Mouse (Mus musculus): ENCODE results near the gene Srebf1.

Gene Srebf1

GRCm38 (mm10) chr11:60211761-60212160 is 10.6 kb downstream of the Srebf1 start:
- in situ Hi-C loops (cut with MboI; ENCODE audit: low pct_unique_long_range_greater_than_20kb in 1 of 2, low sequenced_read_pairs in 2 of 2, unreplicated experiment in 1 of 2), result no loop called here

GRCm38 (mm10) chr11:60211152-60211551 is 11.2 kb downstream of the Srebf1 start:
- in situ Hi-C loops (cut with MboI; ENCODE audit: low pct_unique_long_range_greater_than_20kb in 1 of 2, low sequenced_read_pairs in 2 of 2, unreplicated experiment in 1 of 2), result no loop called here

- in situ Hi-C loops (cut with MboI; ENCODE audit: low pct_unique_long_range_greater_than_20kb in 1 of 2, low sequenced_read_pairs in 2 of 2, unreplicated experiment in 1 of 2), result no loop called here
These were observed 12.1 kb downstream of the Srebf1 start for GRCm38 (mm10) chr11:60210305-60210724.

DNA sequence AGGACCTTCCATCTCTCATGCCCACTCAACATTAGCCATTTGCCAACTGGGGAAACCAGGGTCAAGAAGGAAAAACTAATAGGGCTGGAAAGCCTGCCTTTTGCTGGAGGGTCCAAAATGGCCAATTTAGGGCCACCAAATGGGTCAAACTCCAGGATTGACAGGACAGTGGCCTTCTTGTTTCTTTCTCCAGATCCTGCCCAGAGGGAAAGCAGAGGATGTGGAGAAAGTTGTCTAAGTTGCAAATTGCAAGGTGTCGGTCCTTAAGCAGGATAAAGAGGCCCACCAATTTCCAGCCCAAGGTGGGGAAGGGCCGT is 12.5 kb downstream of the Srebf1 start:
- in situ Hi-C loops (cut with MboI; ENCODE audit: low pct_unique_long_range_greater_than_20kb in 1 of 2, low sequenced_read_pairs in 2 of 2, unreplicated experiment in 1 of 2), result no loop called here

DNA sequence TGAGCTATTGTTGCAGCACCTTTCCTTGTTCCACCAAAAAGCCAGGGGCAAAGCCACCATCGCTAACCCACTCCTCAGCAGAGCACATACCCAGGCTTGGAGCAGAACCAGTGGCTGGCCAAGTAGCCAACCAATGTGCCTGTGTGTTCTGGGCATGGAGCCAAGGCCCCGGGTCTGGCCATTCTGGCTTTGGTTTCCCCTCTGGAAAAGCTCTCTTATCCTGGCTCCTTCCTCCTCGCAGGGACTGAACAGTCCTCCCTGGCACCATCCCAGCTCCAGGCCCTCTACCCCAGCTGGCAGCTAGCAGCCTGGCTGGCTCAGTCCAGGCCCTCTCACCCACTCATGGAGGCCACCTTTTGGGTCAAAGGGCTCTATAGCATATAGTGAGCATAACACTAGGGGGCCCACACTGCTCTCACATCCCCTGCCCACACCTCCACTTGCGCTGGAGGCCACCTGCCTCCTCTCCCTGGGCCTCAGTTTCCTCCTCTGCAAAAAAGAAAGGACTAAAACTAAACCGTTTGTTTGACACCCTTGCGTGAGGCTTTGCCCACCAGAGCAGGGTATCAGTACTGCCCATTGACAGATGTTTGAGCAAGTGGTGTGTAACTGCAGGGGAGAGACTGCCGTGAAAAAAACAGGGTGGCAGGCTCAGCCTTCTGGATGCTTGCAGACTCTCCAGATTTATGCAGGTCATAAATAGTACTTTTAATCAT is 13.0 kb downstream of the Srebf1 start:
- in situ Hi-C loops (cut with MboI; ENCODE audit: low pct_unique_long_range_greater_than_20kb in 1 of 2, low sequenced_read_pairs in 2 of 2, unreplicated experiment in 1 of 2), result no loop called here

DNA sequence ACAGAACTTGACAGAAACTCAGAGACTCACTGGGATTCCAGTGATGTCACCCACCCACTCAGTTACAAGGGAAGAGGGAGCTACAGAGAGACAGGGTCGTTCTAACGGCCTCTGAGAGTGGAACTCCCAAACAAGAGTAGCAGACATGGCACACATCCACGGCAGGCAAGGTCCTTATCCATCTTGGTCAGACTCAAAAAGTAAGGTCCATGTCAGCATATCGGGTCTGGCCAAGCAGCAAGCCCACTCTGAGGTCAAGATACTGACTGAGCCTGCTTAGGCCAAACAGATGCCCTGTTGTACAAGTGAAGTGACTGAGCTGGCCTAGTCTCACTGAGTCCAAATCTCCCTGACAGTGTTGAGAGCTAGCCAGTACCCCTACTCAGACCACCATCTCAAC is 13.7 kb downstream of the Srebf1 start:
- in situ Hi-C loops (cut with MboI; ENCODE audit: low pct_unique_long_range_greater_than_20kb in 1 of 2, low sequenced_read_pairs in 2 of 2, unreplicated experiment in 1 of 2), result no loop called here

DNA sequence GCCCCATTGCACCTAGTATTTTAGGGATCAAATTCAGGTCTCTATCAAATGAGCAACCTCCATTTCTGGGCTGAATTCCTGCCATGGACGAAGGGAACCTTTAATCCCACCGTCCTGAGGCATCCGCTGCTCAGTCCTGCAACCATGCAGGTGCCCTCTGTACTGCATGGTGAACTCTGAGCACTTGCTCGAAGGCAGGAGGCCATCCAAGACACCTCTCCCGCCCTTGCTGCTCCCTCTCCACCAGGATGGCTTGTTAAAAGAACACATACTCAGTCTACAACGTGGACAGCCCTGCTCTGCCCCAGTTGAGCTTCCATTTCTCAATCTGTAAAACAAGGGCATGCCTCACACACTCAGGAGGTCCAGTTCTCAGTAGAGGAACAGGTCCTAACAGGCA is 14.2 kb downstream of the Srebf1 start:
- in situ Hi-C loops (cut with MboI; ENCODE audit: low pct_unique_long_range_greater_than_20kb in 1 of 2, low sequenced_read_pairs in 2 of 2, unreplicated experiment in 1 of 2), result no loop called here

GRCm38 (mm10) chr11:60206207-60206606 is 16.2 kb downstream of the Srebf1 start:
- in situ Hi-C loops (cut with MboI; ENCODE audit: low pct_unique_long_range_greater_than_20kb in 1 of 2, low sequenced_read_pairs in 2 of 2, unreplicated experiment in 1 of 2), result no loop called here

DNA sequence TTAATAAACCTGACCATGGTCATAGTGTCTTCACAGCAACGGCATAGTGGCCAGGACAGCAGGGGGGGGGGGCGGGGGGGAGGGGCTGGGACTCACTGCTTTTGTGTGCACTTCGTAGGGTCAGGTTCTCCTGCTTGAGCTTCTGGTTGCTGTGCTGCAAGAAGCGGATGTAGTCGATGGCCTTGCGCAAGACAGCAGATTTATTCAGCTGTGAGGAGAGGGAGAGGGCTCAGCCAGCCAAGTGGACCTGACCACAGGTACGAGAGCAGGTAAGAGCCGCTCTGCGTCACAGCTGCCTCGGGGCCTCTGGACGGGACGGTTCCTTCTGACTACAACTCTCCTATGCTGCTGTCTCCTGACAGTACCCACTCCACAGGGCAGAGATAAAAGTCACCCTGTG is 17.4 kb downstream of the Srebf1 start:
- in situ Hi-C loops (cut with MboI; ENCODE audit: low pct_unique_long_range_greater_than_20kb in 1 of 2, low sequenced_read_pairs in 2 of 2, unreplicated experiment in 1 of 2), result no loop called here

- in situ Hi-C loops (cut with MboI; ENCODE audit: low pct_unique_long_range_greater_than_20kb in 1 of 2, low sequenced_read_pairs in 2 of 2, unreplicated experiment in 1 of 2), result no loop called here
These were observed 19.4 kb downstream of the Srebf1 start for GRCm38 (mm10) chr11:60202710-60203638.

DNA sequence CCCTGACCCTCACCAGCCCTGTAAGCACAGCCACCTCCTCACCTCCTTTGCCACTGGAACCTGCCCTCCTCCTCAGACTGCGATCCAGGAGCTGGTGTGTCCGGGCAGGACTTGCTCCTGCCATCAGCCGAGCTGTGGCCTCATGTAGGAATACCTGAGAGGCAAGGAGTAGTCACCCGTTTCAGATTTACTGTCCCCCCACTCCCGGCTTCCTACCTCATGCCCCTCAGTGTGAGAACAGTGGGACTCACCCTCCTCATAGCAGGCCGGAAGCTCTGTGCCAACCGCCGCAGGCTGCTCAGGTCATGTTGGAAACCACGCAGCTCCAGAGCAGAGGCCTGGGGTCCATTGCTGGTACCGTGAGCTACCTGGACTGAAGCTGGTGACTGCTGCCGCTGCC is 22.0 kb downstream of the Srebf1 start:
- in situ Hi-C loops (cut with MboI; ENCODE audit: low pct_unique_long_range_greater_than_20kb in 1 of 2, low sequenced_read_pairs in 2 of 2, unreplicated experiment in 1 of 2), result no loop called here

DNA sequence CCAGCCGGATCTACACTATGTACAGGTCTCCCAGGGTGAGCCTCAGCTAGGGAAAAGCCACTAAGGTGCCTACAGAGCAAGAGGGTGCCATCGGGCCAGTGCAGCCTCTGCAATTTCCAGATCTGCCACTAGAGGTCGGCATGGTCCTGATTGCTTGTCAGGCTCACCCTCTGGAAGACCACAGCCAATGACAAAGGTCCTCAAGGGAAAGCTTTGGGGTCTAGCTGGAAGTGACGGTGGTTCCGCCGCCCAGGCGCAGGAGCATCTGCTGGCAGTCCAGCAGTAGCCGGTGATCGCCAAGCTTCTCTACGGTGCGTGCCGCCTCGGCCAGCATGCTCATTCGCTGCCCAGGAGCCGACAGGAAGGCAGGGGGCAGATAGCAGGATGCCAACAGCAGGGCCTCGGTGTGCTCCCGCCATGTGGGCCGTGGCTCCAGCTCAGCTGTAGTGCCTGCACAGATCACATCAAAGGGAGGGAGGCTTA is 22.6 kb downstream of the Srebf1 start:
- in situ Hi-C loops (cut with MboI; ENCODE audit: low pct_unique_long_range_greater_than_20kb in 1 of 2, low sequenced_read_pairs in 2 of 2, unreplicated experiment in 1 of 2), result loop anchor here (5.0 kb wide), 3 partner anchors 53 to 107 kb away; no protein-coding TSS in a partner anchor

DNA sequence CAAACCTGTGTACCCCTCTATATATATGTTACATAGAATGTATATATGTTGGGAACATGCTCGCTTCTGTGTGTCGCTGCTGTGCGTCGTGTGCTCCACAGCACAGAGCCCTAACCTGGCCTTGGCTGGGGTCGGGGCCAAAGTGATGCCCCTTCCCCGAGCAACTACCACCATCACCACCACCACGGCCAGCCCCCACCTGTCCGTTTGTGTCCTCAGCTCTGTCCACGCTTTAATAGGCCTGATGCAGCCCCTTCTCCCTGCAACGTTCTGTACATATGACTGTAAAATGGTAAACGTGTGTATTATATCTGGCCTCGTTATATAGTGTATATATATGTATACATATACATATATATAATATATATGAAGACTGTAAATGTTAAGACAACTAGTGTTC is 23.7 kb downstream of the Srebf1 start:
- in situ Hi-C loops (cut with MboI; ENCODE audit: low pct_unique_long_range_greater_than_20kb in 1 of 2, low sequenced_read_pairs in 2 of 2, unreplicated experiment in 1 of 2), result loop anchor here (5.0 kb wide), 3 partner anchors 54 to 106 kb away; no protein-coding TSS in a partner anchor

- in situ Hi-C loops (cut with MboI; ENCODE audit: low pct_unique_long_range_greater_than_20kb in 1 of 2, low sequenced_read_pairs in 2 of 2, unreplicated experiment in 1 of 2), result loop anchor here (5.0 kb wide), 3 partner anchors 54 to 106 kb away; no protein-coding TSS in a partner anchor
These were observed 24.3 kb downstream of the Srebf1 start for GRCm38 (mm10) chr11:60197998-60198619.

- in situ Hi-C loops (cut with MboI; ENCODE audit: low pct_unique_long_range_greater_than_20kb in 1 of 2, low sequenced_read_pairs in 2 of 2, unreplicated experiment in 1 of 2), result loop anchor here (5.0 kb wide), 3 partner anchors 56 to 104 kb away; no protein-coding TSS in a partner anchor
These were observed 26.0 kb downstream of the Srebf1 start for GRCm38 (mm10) chr11:60196344-60196743.

DNA sequence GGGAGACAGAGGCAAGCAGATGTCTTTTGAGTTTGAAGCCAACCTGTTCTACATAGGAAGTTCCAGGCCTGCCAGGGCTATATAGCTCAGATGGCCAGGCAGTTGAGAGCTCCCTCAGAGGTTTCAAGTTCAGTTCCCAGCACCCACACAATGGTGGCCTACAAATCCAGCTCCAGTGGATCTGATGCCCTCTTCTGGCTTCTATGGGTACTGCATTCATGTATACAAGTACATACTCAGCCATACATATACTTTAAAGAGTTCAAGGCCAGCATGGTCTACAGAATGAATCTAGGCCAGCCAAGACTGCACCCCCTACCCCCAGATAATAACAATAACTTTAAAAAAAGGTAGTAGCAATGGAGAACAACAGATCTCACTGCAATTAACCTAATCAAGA is 27.3 kb downstream of the Srebf1 start:
- in situ Hi-C loops (cut with MboI; ENCODE audit: low pct_unique_long_range_greater_than_20kb in 1 of 2, low sequenced_read_pairs in 2 of 2, unreplicated experiment in 1 of 2), result loop anchor here (5.0 kb wide), 3 partner anchors 57 to 103 kb away; no protein-coding TSS in a partner anchor

DNA sequence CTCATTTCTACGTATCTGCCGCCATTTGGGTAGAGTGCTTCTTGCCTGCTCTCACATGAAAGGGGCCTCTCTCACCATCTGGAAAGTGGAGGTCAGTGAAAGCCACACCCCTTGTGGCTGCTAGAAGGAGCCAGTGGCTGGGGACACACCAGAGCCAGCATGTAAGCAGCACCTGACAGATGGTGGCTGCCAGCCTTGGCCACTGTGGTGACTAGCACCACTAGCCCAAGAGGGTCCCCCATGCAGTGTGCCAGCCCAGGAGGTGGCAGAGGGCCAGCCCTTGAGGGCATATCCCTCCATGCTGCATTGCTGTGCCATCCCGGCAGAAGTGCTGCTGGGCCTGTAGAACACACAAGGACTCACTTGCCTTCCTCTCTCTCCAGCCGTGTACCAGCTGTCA is 28.8 kb downstream of the Srebf1 start:
- in situ Hi-C loops (cut with MboI; ENCODE audit: low pct_unique_long_range_greater_than_20kb in 1 of 2, low sequenced_read_pairs in 2 of 2, unreplicated experiment in 1 of 2), result no loop called here

- in situ Hi-C loops (cut with MboI; ENCODE audit: low pct_unique_long_range_greater_than_20kb in 1 of 2, low sequenced_read_pairs in 2 of 2, unreplicated experiment in 1 of 2), result no loop called here
These were observed 29.8 kb downstream of the Srebf1 start for GRCm38 (mm10) chr11:60192534-60192933.

- in situ Hi-C loops (cut with MboI; ENCODE audit: low pct_unique_long_range_greater_than_20kb in 1 of 2, low sequenced_read_pairs in 2 of 2, unreplicated experiment in 1 of 2), result no loop called here
These were observed 32.2 kb downstream of the Srebf1 start for GRCm38 (mm10) chr11:60190055-60190641.

Measured in mouse embryonic stem cell (cell line).